In genomic region chr8:116185206-116185605, GRCm38 (mm10) we compare ENCODE assay signal across 22 mouse cellular contexts.
A peak's percentile ranks its signal among the peaks of the same experiment; 100 is the strongest.
DNase-seq lines count a peak whose midpoint lies in the region; ATAC-seq and TF ChIP-seq lines count a peak whose summit lies in the region.
"Had no signal": no experiment of that assay in that cellular context is flagged by ENCODE, and none has a peak within 500 bp of the region (broad histone marks: within the 10 kb centered on the region; RNA-seq: fewer than 3 reads in every experiment).

No protein-coding gene starts in this region.

- ATAC-seq in lung, postnatal 0 days: 0 out of 2 replicates have a peak, but pooled peaks have one; percentile 40
- ATAC-seq in megakaryocyte progenitor cell, adult 5-6 weeks (replicated peaks; ENCODE audit: poor library complexity): no peak
- ATAC-seq: CD4-positive, CD25-positive, alpha-beta regulatory T cell, adult 4 months; forebrain, embryonic 15.5 days; intestine, embryonic 15.5 days; liver, embryonic 12.5 days had no signal

- H3K9ac ChIP-seq in lung, postnatal 0 days (replicated peaks; ENCODE audit: low read depth): no peak overlapping the region
- H3K9ac ChIP-seq: embryonic facial prominence, embryonic 13.5 days; forebrain, embryonic 15.5 days; heart, embryonic 15.5 days; hindbrain, embryonic 15.5 days; intestine, embryonic 15.5 days; liver, embryonic 12.5 days; lung, embryonic 15.5 days had no signal

- H3K4me3 ChIP-seq in kidney, adult 2 months (ENCODE audit: insufficient read depth, low read depth, low read length): no peak overlapping the region
- no peak overlapping the region for H3K4me3 ChIP-seq in lung, postnatal 0 days (ENCODE audit: low read depth, low read length)
- H3K4me3 ChIP-seq in lung, adult 2 months (replicated peaks; ENCODE audit: extremely low read depth, low read depth, low read length): no peak overlapping the region
- H3K4me3 ChIP-seq: embryonic facial prominence, embryonic 13.5 days; forebrain, embryonic 15.5 days; heart, adult 2 months; heart, embryonic 15.5 days; hindbrain, embryonic 15.5 days; intestine, embryonic 15.5 days; limb, embryonic 10.5 days; liver, embryonic 12.5 days; lung, embryonic 15.5 days had no signal

- no peak overlapping the region for H3K27ac ChIP-seq in kidney, adult 2 months (ENCODE audit: insufficient read depth, low read depth, low read length)
- H3K27ac ChIP-seq in lung, postnatal 0 days (ENCODE audit: low read length): no peak overlapping the region
- H3K27ac ChIP-seq: embryonic facial prominence, embryonic 13.5 days; forebrain, embryonic 15.5 days; heart, adult 2 months; heart, embryonic 15.5 days; hindbrain, embryonic 15.5 days; intestine, embryonic 15.5 days; limb, embryonic 10.5 days; liver, embryonic 12.5 days; lung, embryonic 15.5 days had no signal

- no peaks in the 10 kb centered on the region for H3K27me3 ChIP-seq in kidney, adult 2 months (replicated peaks; ENCODE audit: control insufficient read depth, insufficient read depth, low read length)
- no peaks in the 10 kb centered on the region for H3K27me3 ChIP-seq in lung, postnatal 0 days (replicated peaks; ENCODE audit: insufficient read depth, low read length)
- H3K27me3 ChIP-seq: embryonic facial prominence, embryonic 13.5 days; forebrain, embryonic 15.5 days; heart, embryonic 15.5 days; hindbrain, embryonic 15.5 days; intestine, embryonic 15.5 days; liver, embryonic 12.5 days; lung, embryonic 15.5 days had no signal

- H3K4me2 ChIP-seq in lung, postnatal 0 days (replicated peaks; ENCODE audit: low read depth, low read length): no peak overlapping the region
- H3K4me2 ChIP-seq: embryonic facial prominence, embryonic 13.5 days; forebrain, embryonic 15.5 days; heart, embryonic 15.5 days; hindbrain, embryonic 15.5 days; intestine, embryonic 15.5 days; liver, embryonic 12.5 days; lung, embryonic 15.5 days had no signal

- DNase-seq in adrenal gland, postnatal 10 days: peak; percentile 15
- DNase-seq in adrenal gland, postnatal 4 days (ENCODE audit: low spot score in 2 of 2): no peak
- peak; percentile 26 for DNase-seq in kidney, adult 2 months
- no peak for DNase-seq in kidney, adult 11 months
- no peak for DNase-seq in lung, postnatal 0 days (ENCODE audit: low spot score)
- no peak for DNase-seq in lung, adult 2 months
- DNase-seq in adipocyte (ENCODE audit: low spot score): peak; percentile 15
- DNase-seq: cerebellum, adult 9-11 months; heart, adult 2 months; heart, postnatal 4 days; thymus, postnatal 14 days had no signal

- no peaks in the 10 kb centered on the region for H3K9me3 ChIP-seq in lung, postnatal 0 days (ENCODE audit: low read length)
- H3K9me3 ChIP-seq: embryonic facial prominence, embryonic 13.5 days; forebrain, embryonic 15.5 days; heart, embryonic 15.5 days; hindbrain, embryonic 15.5 days; intestine, embryonic 15.5 days; limb, embryonic 10.5 days; liver, embryonic 12.5 days; lung, embryonic 15.5 days had no signal

- no peak for TF ChIP-seq EP300 in lung, postnatal 0 days (IDR thresholded peaks at IDR 0.05)

- no peaks in the 10 kb centered on the region for H3K36me3 ChIP-seq in kidney, adult 2 months (ENCODE audit: control insufficient read depth, insufficient read depth, low read length)
- H3K36me3 ChIP-seq in lung, postnatal 0 days (ENCODE audit: insufficient read depth, low read length): no peaks in the 10 kb centered on the region
- H3K36me3 ChIP-seq: embryonic facial prominence, embryonic 13.5 days; forebrain, embryonic 15.5 days; G1E; heart, embryonic 15.5 days; hindbrain, embryonic 15.5 days; intestine, embryonic 15.5 days; limb, embryonic 10.5 days; liver, embryonic 12.5 days; lung, embryonic 15.5 days had no signal

- WGBS in kidney, adult 2 months: 72% methylated on average over 7 of the region's 7 CpGs
- WGBS in lung, postnatal 0 days: 69% methylated on average over 7 of the region's 7 CpGs
- 80% methylated on average over 7 of the region's 7 CpGs for WGBS in lung, adult 2 months

- H3K4me1 ChIP-seq in kidney, adult 2 months (ENCODE audit: control insufficient read depth, insufficient read depth, low read length): no peaks in the 10 kb centered on the region; the same call in 1 of the 2 replicates
- no peaks in the 10 kb centered on the region for H3K4me1 ChIP-seq in lung, postnatal 0 days (ENCODE audit: insufficient read depth, low read depth, low read length)
- H3K4me1 ChIP-seq in lung, adult 2 months (ENCODE audit: control insufficient read depth, insufficient read depth, low read length): no peaks in the 10 kb centered on the region
- H3K4me1 ChIP-seq: forebrain, embryonic 15.5 days; heart, embryonic 15.5 days; hindbrain, embryonic 15.5 days; intestine, embryonic 15.5 days; liver, embryonic 12.5 days; lung, embryonic 15.5 days had no signal

- no peak for TF ChIP-seq POLR2A in kidney, adult 2 months (IDR thresholded peaks at IDR 0.05; ENCODE audit: low read depth, low read length)
- TF ChIP-seq POLR2A in lung, adult 2 months (IDR thresholded peaks at IDR 0.05; ENCODE audit: borderline replicate concordance, extremely low read depth, low read depth, low read length): no peak

- no peak for TF ChIP-seq CTCF in kidney, adult 2 months (conservative IDR thresholded peaks at IDR 0.05; ENCODE audit: insufficient read depth, insufficient read length, low read depth, low read length)
- TF ChIP-seq CTCF in lung, postnatal 0 days (IDR thresholded peaks at IDR 0.05): no peak
- no peak for TF ChIP-seq CTCF in lung, adult 2 months (IDR thresholded peaks at IDR 0.05; ENCODE audit: insufficient read depth, low read length)

Comparison
In these comparisons a context has a peak if more than half of its experiments do, and no peak if none do; other contexts are left out.
1. DNase-seq: peak in adrenal gland, postnatal 10 days (single experiment), kidney, adult 2 months (single experiment) and adipocyte (single experiment); none in adrenal gland, postnatal 4 days (0 of 2), kidney, adult 11 months (single experiment), lung, postnatal 0 days (single experiment) and lung, adult 2 months (single experiment).